Mouse (Mus musculus): ENCODE results near the gene Tmem151b. TPM values are rescaled to one million over a fixed set of nuclear protein-coding genes. Genes with fewer than 3 reads are reported as not detected.

Gene Tmem151b
- polyA plus RNA-seq, 1 experiment from 2014 or later: 1.9 TPM

- H3K4me3 ChIP-seq (ENCODE audit: low read length): peak overlapping the region; percentile 80
- peaks cover 56% of the 10 kb centered on the region for H3K4me1 ChIP-seq (ENCODE audit: control insufficient read depth, insufficient read depth, low read length)
- H3K27me3 ChIP-seq (ENCODE audit: control insufficient read depth, insufficient read depth, low read length): no peaks in the 10 kb centered on the region
- H3K36me3 ChIP-seq (ENCODE audit: control insufficient read depth, insufficient read depth): peaks cover 14% of the 10 kb centered on the region
- no peaks in the 10 kb centered on the region for H3K9me3 ChIP-seq (replicated peaks; ENCODE audit: control insufficient read depth, low read length)
- H3K9ac ChIP-seq (ENCODE audit: low read length): peak overlapping the region; percentile 30
- WGBS: 40% methylated on average over 8 of the region's 8 CpGs
- peak overlapping the region; percentile 100 for H3K4me2 ChIP-seq (ENCODE audit: low read depth, low read length)
- ATAC-seq (replicated peaks; ENCODE audit: extremely low read depth, insufficient read depth, low FRiP score): no peak
- peak overlapping the region; percentile 86; the same call in 1 of the 2 replicates for H3K27ac ChIP-seq (ENCODE audit: low read length)
Observed at GRCm38 (mm10) chr17:45593479-45593878, 44.0 kb upstream of the Tmem151b start.

DNA sequence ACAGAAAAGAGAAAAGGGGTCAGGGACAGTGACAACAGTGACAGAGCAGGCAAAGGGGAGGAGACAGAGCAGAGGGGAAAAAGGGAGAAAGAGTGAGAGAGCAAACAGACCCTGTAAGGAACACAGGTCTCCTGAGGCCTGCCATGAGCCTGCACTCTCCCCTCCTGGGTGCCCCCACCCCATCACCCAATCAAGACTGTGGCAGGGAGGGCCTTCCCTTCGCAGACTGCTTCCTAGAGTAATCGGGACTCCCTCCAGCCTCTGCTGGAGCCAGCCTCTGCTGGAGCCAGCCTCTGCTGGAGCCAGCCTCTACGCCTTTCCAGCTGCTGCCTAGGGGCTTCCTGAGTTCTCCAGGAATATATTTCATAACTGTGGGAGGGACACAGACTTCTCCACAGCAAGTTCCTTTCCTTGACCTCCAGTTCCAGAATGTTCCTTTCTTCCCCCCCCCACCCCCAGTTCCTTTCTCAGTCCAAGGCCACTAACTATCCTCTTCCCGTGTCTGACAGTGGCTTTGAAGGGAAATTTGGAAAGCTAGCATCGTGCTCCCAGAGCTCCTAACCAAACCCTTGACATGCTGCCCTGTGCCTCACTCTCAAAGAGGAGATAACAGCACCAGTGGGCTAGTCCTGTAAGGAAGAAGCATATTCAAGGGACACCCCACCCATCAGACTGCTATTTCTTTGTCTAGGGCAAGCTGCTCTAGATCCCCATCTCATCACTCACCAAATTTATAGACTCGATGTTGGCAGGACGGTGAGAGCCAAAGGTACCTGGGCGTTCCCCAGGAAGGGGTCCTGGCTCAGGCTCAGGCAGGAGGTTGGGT is 43.3 kb upstream of the Tmem151b start:
- ATAC-seq (replicated peaks; ENCODE audit: extremely low read depth, insufficient read depth, low FRiP score): no peak
- H3K9ac ChIP-seq (ENCODE audit: low read length): peak overlapping the region; percentile 68
- peak overlapping the region; percentile 80 for H3K4me3 ChIP-seq (ENCODE audit: low read length)
- no peaks in the 10 kb centered on the region for H3K9me3 ChIP-seq (replicated peaks; ENCODE audit: control insufficient read depth, low read length)
- H3K4me1 ChIP-seq (ENCODE audit: control insufficient read depth, insufficient read depth, low read length): peaks cover 56% of the 10 kb centered on the region
- peak overlapping the region; percentile 86 for H3K27ac ChIP-seq (ENCODE audit: low read length)
- H3K27me3 ChIP-seq (ENCODE audit: control insufficient read depth, insufficient read depth, low read length): no peaks in the 10 kb centered on the region
- H3K4me2 ChIP-seq (ENCODE audit: low read depth, low read length): peak overlapping the region; percentile 100
- H3K36me3 ChIP-seq (ENCODE audit: control insufficient read depth, insufficient read depth): peaks cover 19% of the 10 kb centered on the region
- 40% methylated on average over 8 of the region's 8 CpGs for WGBS

- Histone ChIP-seq H3K9me3 (replicated peaks; ENCODE audit: control insufficient read depth, low read length) (no peaks in the 10 kb centered on the region), H3K4me2 (ENCODE audit: low read depth, low read length) (peak overlapping the region; percentile 100), H3K9ac (ENCODE audit: low read length) (peak overlapping the region; percentile 68), H3K36me3 (ENCODE audit: control insufficient read depth, insufficient read depth) (peaks cover 25% of the 10 kb centered on the region), H3K4me1 (ENCODE audit: control insufficient read depth, insufficient read depth, low read length) (peaks cover 54% of the 10 kb centered on the region), H3K27me3 (ENCODE audit: control insufficient read depth, insufficient read depth, low read length) (no peaks in the 10 kb centered on the region), H3K27ac (ENCODE audit: low read length) (peak overlapping the region; percentile 86), H3K4me3 (ENCODE audit: low read length) (peak overlapping the region; percentile 29)
- 35% methylated on average over 16 of the region's 16 CpGs for WGBS
- ATAC-seq (replicated peaks; ENCODE audit: extremely low read depth, insufficient read depth, low FRiP score): peak; percentile 6; the same call in 1 of the 2 replicates
Observed at GRCm38 (mm10) chr17:45591701-45592605, 42.5 kb upstream of the Tmem151b start.

DNA sequence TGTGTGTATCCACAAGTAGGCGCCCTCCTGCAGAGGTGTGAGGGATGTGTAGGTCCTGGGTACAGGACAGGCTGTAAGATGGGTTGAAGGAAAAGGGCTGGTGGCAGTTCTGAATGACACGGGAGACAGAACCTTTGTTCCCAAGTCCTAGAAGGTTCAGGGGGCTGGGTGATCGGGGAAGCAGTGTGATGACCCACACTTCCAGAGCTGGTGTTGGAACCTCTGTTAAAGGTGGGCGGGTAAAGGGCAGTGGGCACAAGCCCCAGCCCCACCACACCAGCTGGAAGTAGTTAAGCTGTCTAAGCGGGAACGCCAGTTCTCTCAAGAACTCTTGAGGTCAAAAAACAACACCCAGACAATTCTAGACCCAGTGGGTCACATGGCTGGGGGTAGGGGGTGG is 40.9 kb upstream of the Tmem151b start:
- Histone ChIP-seq H3K4me3 (ENCODE audit: low read length) (no peak overlapping the region), H3K9ac (ENCODE audit: low read length) (no peak overlapping the region), H3K9me3 (replicated peaks; ENCODE audit: control insufficient read depth, low read length) (peaks cover 5% of the 10 kb centered on the region), H3K27ac (ENCODE audit: low read length) (no peak overlapping the region), H3K36me3 (ENCODE audit: control insufficient read depth, insufficient read depth) (peaks cover 33% of the 10 kb centered on the region), H3K4me1 (ENCODE audit: control insufficient read depth, insufficient read depth, low read length) (peaks cover 48% of the 10 kb centered on the region), H3K4me2 (ENCODE audit: low read depth, low read length) (no peak overlapping the region), H3K27me3 (ENCODE audit: control insufficient read depth, insufficient read depth, low read length) (no peaks in the 10 kb centered on the region)
- ATAC-seq (replicated peaks; ENCODE audit: extremely low read depth, insufficient read depth, low FRiP score): no peak
- WGBS: 84% methylated on average over 6 of the region's 6 CpGs

DNA sequence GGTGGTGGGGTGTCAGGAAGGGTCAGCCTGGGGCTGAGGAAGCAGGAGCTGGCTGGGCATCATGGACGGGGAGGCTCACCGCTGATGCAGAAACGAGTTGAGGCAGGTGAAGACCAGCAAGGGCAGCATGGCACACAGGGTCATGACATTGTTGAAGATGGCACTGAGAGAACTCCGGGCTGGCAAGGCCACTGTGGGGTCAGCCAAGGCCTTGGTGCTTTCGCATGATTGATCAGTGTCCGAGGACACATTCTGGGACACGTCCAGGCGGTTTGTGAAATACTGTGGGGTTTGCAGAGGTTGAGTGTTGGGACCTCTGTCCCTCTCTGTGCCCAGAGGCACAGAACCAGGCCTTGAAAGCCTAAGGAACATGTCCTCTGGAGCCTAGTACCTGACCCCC is 40.4 kb upstream of the Tmem151b start:
- H3K9ac ChIP-seq (ENCODE audit: low read length): no peak overlapping the region
- no peak overlapping the region for H3K4me2 ChIP-seq (ENCODE audit: low read depth, low read length)
- H3K4me3 ChIP-seq (ENCODE audit: low read length): no peak overlapping the region
- peaks cover 50% of the 10 kb centered on the region for H3K4me1 ChIP-seq (ENCODE audit: control insufficient read depth, insufficient read depth, low read length)
- H3K27me3 ChIP-seq (ENCODE audit: control insufficient read depth, insufficient read depth, low read length): no peaks in the 10 kb centered on the region
- ATAC-seq (replicated peaks; ENCODE audit: extremely low read depth, insufficient read depth, low FRiP score): no peak
- no peak overlapping the region for H3K27ac ChIP-seq (ENCODE audit: low read length)
- H3K9me3 ChIP-seq (replicated peaks; ENCODE audit: control insufficient read depth, low read length): peaks cover 5% of the 10 kb centered on the region
- peaks cover 33% of the 10 kb centered on the region for H3K36me3 ChIP-seq (ENCODE audit: control insufficient read depth, insufficient read depth)
- 91% methylated on average over 8 of the region's 8 CpGs for WGBS

GRCm38 (mm10) chr17:45589236-45589635 is 39.8 kb upstream of the Tmem151b start:
- no peak overlapping the region for H3K4me3 ChIP-seq (ENCODE audit: low read length)
- peaks cover 5% of the 10 kb centered on the region for H3K9me3 ChIP-seq (replicated peaks; ENCODE audit: control insufficient read depth, low read length)
- H3K4me2 ChIP-seq (ENCODE audit: low read depth, low read length): no peak overlapping the region
- peaks cover 49% of the 10 kb centered on the region for H3K4me1 ChIP-seq (ENCODE audit: control insufficient read depth, insufficient read depth, low read length)
- no peak overlapping the region for H3K9ac ChIP-seq (ENCODE audit: low read length)
- WGBS: 96% methylated on average over 7 of the region's 7 CpGs
- ATAC-seq (replicated peaks; ENCODE audit: extremely low read depth, insufficient read depth, low FRiP score): no peak
- H3K27me3 ChIP-seq (ENCODE audit: control insufficient read depth, insufficient read depth, low read length): no peaks in the 10 kb centered on the region
- peaks cover 33% of the 10 kb centered on the region for H3K36me3 ChIP-seq (ENCODE audit: control insufficient read depth, insufficient read depth)
- H3K27ac ChIP-seq (ENCODE audit: low read length): no peak overlapping the region

- no peak overlapping the region for H3K9ac ChIP-seq (ENCODE audit: low read length)
- peaks cover 47% of the 10 kb centered on the region for H3K4me1 ChIP-seq (ENCODE audit: control insufficient read depth, insufficient read depth, low read length)
- no peak for ATAC-seq (replicated peaks; ENCODE audit: extremely low read depth, insufficient read depth, low FRiP score)
- no peak overlapping the region for H3K4me3 ChIP-seq (ENCODE audit: low read length)
- no peak overlapping the region for H3K27ac ChIP-seq (ENCODE audit: low read length)
- H3K36me3 ChIP-seq (ENCODE audit: control insufficient read depth, insufficient read depth): peaks cover 33% of the 10 kb centered on the region
- 82% methylated on average over 7 of the region's 7 CpGs for WGBS
- peaks cover 5% of the 10 kb centered on the region for H3K9me3 ChIP-seq (replicated peaks; ENCODE audit: control insufficient read depth, low read length)
- no peaks in the 10 kb centered on the region for H3K27me3 ChIP-seq (ENCODE audit: control insufficient read depth, insufficient read depth, low read length)
- no peak overlapping the region for H3K4me2 ChIP-seq (ENCODE audit: low read depth, low read length)
Observed at GRCm38 (mm10) chr17:45588370-45588769, 38.9 kb upstream of the Tmem151b start.

DNA sequence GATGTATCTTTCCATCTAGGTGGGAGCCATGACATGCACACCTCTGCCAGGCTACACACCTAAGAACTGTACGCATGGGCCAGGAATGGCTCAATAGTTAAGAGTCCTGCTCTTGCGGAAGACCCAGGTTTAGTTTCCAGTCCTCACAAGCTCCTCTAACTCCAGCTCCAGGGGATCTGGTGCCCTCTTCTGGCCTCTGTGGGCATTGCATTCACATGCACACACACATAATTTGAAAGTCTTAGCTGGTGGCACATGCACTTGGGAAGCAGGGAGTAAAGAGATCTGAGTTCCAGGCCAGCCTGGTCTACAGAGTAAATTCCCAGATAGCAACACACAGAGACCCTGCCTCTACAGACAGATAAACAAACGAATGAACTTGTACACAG is 37.0 kb upstream of the Tmem151b start:
- Histone ChIP-seq H3K4me3 (ENCODE audit: low read length) (no peak overlapping the region), H3K4me2 (ENCODE audit: low read depth, low read length) (no peak overlapping the region), H3K9me3 (replicated peaks; ENCODE audit: control insufficient read depth, low read length) (peaks cover 5% of the 10 kb centered on the region), H3K27me3 (ENCODE audit: control insufficient read depth, insufficient read depth, low read length) (no peaks in the 10 kb centered on the region), H3K36me3 (ENCODE audit: control insufficient read depth, insufficient read depth) (peaks cover 33% of the 10 kb centered on the region), H3K4me1 (ENCODE audit: control insufficient read depth, insufficient read depth, low read length) (peaks cover 36% of the 10 kb centered on the region), H3K9ac (ENCODE audit: low read length) (no peak overlapping the region), H3K27ac (ENCODE audit: low read length) (peak overlapping the region; percentile 93; the same call in 1 of the 2 replicates)
- no peak for ATAC-seq (replicated peaks; ENCODE audit: extremely low read depth, insufficient read depth, low FRiP score)
- 96% methylated on average over 3 of the region's 3 CpGs for WGBS
